Mouse (Mus musculus) CH12.LX (cell line): ENCODE data around the gene Nepro. TPM values are rescaled to one million over a fixed set of nuclear protein-coding genes. Genes with fewer than 3 reads are reported as not detected.

Experiments
- DNase-seq: peaks from one replicate; pipeline ENCODE4 v3.0.0-alpha.2; 2013; ENCODE audit errors: extremely low read depth
- H3K27ac ChIP-seq: 2 replicates; pipeline ENCODE4 v1.5.1; 2012; ENCODE audit warnings: low read depth, mild to moderate bottlenecking, control low read depth, moderate library complexity; ENCODE audit not compliant: insufficient read depth
- H3K27me3 ChIP-seq: replicated peaks from 2 replicates; pipeline ENCODE3; 2012; ENCODE audit warnings: inconsistent platforms
- H3K36me3 ChIP-seq, 2 experiments: replicated peaks in 1 of 2; 2 replicates each; pipeline versions ENCODE3 to v1.6.1; 2012; ENCODE audit warnings: inconsistent platforms in 1 of 2, low read length in 1 of 2, mild to moderate bottlenecking in 1 of 2, mixed read lengths in 1 of 2, moderate library complexity in 1 of 2; ENCODE audit not compliant: control insufficient read depth in 1 of 2, insufficient read depth in 1 of 2
- H3K4me1 ChIP-seq, 2 experiments: 2 replicates each; pipeline ENCODE4 v1.6.1; 2012; ENCODE audit warnings: inconsistent platforms in 1 of 2, moderate library complexity in 1 of 2; ENCODE audit not compliant: insufficient read depth in 2 of 2, control insufficient read depth in 1 of 2
- H3K4me2 ChIP-seq: 2 replicates; pipeline ENCODE4 v1.6.1; 2012; ENCODE audit warnings: low read depth, mild to moderate bottlenecking, control low read depth; ENCODE audit not compliant: poor library complexity, insufficient read depth, severe bottlenecking
- H3K4me3 ChIP-seq, 3 experiments: fragments of 150-350 bp in 1 of 3; sonication (generic) in 1 of 3; replicated peaks in 1 of 3; 2 replicates each; pipeline versions ENCODE3 to v1.5.1; 2011 to 2012; ENCODE audit warnings: low read depth in 2 of 3, low read length in 2 of 3, mild to moderate bottlenecking in 2 of 3, moderate library complexity in 2 of 3, control low read depth in 1 of 3, improper control_type of control experiment in 1 of 3, inconsistent platforms in 1 of 3, mixed read lengths in 1 of 3; ENCODE audit not compliant: poor library complexity in 1 of 3
- H3K79me2 ChIP-seq: replicated peaks from 2 replicates; pipeline ENCODE4 v1.6.1; 2012; ENCODE audit warnings: mild to moderate bottlenecking, moderate library complexity; ENCODE audit not compliant: control insufficient read depth, poor library complexity, insufficient read depth, severe bottlenecking; ENCODE audit errors: extremely low read depth
- H3K9ac ChIP-seq: 2 replicates; pipeline ENCODE4 v1.6.1; 2012; ENCODE audit warnings: low read depth, mild to moderate bottlenecking, control low read depth, moderate library complexity; ENCODE audit not compliant: insufficient read depth
- H3K9me3 ChIP-seq: replicated peaks from 2 replicates; pipeline ENCODE3; 2012; ENCODE audit warnings: low read length, inconsistent platforms, mixed read lengths
- CTCF ChIP-seq, 2 experiments: IDR thresholded peaks in 1 of 2; conservative IDR thresholded peaks in 1 of 2; 2 replicates each; pipeline ENCODE4 v1.5.1; 2011 to 2012; ENCODE audit warnings: low read depth in 2 of 2, low read length in 2 of 2, improper control_type of control experiment in 1 of 2, inconsistent platforms in 1 of 2, mild to moderate bottlenecking in 1 of 2, moderate library complexity in 1 of 2
- E2F4 ChIP-seq: IDR thresholded peaks from 2 replicates; pipeline ENCODE4 v1.6.1; 2011; ENCODE audit warnings: low read depth, low read length, improper control_type of control experiment; ENCODE audit not compliant: insufficient replicate concordance
- EP300 ChIP-seq: IDR thresholded peaks from 2 replicates; pipeline ENCODE4 v1.6.1; 2011; ENCODE audit warnings: low read length, improper control_type of control experiment
- JUND ChIP-seq: conservative IDR thresholded peaks from 2 replicates; pipeline ENCODE4 v1.6.1; 2011; ENCODE audit warnings: low read depth, low read length, improper control_type of control experiment
- KAT2A ChIP-seq: IDR thresholded peaks from 2 replicates; pipeline ENCODE4 v1.6.1; 2012; ENCODE audit warnings: low read length, improper control_type of control experiment, inconsistent platforms; ENCODE audit not compliant: insufficient replicate concordance
- POLR2AphosphoS2 ChIP-seq: IDR thresholded peaks from 2 replicates; pipeline ENCODE4 v1.6.1; 2011; ENCODE audit warnings: low read depth, low read length, improper control_type of control experiment
- RAD21 ChIP-seq: IDR thresholded peaks from 2 replicates; pipeline ENCODE4 v1.6.1; 2011; ENCODE audit warnings: low read depth, mild to moderate bottlenecking, low read length, improper control_type of control experiment, moderate library complexity
- TBP ChIP-seq: conservative IDR thresholded peaks from 2 replicates; pipeline ENCODE4 v1.6.1; 2011; ENCODE audit warnings: low read depth, low read length, improper control_type of control experiment
- UBTF ChIP-seq: IDR thresholded peaks from 2 replicates; pipeline ENCODE4 v1.6.1; 2012; ENCODE audit warnings: low read depth, mild to moderate bottlenecking, inconsistent platforms, low read length, improper control_type of control experiment, moderate library complexity
- dilution Hi-C: fragments of 300-500 bp; cut with MboI; formaldehyde crosslinking; loops from 2 replicates; pipeline ENCODE4 v1.14.3; 2020; ENCODE audit warnings: low sequenced_read_pairs; ENCODE audit not compliant: extremely low pct_unique_long_range_greater_than_20kb, extremely low pct_ligation_motif_present
- in situ Hi-C: fragments of 300-500 bp; cut with MboI; formaldehyde crosslinking; loops from 3 replicates; pipeline ENCODE4 v1.14.3; 2019; ENCODE audit warnings: low sequenced_read_pairs, low pct_ligation_motif_present, low pct_unique_long_range_greater_than_20kb, mixed read lengths
- polyA plus RNA-seq: library from polyadenylated mRNA; unstranded; fragments of >175 nt; gene quantifications from 2 replicates; pipeline ENCODE4 v1.2.1, GENCODE M21; 2012; ENCODE audit warnings: low read depth; ENCODE audit not compliant: insufficient read length
- total RNA-seq, 2 experiments: library from RNA; depleted of rRNA; stranded (reverse); fragments of 300-350 nt in 1 of 2; fragments of >200 nt in 1 of 2; gene quantifications; 2 replicates each; pipeline ENCODE4 v1.2.3; 2012 to 2014

Nepro gene
- total and polyA plus RNA-seq, 3 experiments, result 14.0 to 35.4 (median 34.5) TPM

- Histone ChIP-seq H3K36me3 (peaks cover 8 to 28% of the 10 kb centered on the region in 2 experiments), H3K4me3 (no peak overlapping the region), H3K4me2 (no peak overlapping the region), H3K9ac (no peak overlapping the region), H3K9me3 (no peaks in the 10 kb centered on the region), H3K79me2 (no peaks in the 10 kb centered on the region), H3K4me1 (peaks cover 0 to 15% of the 10 kb centered on the region in 2 experiments; a peak in 2 of 4 replicates), H3K27ac (no peak overlapping the region), H3K27me3 (no peaks in the 10 kb centered on the region)
- DNase-seq, result no peak
- in situ Hi-C loops, result loop anchor here (25.0 kb wide), 1 partner anchor 430 kb away; no protein-coding TSS in a partner anchor
- dilution Hi-C loops, result no loop called here
- 0 out of 2 replicates have a peak, but pooled peaks have one; percentile 7 for TF ChIP-seq EP300
- no peak for TF ChIP-seq E2F4
- no peak for TF ChIP-seq CTCF (conservative IDR thresholded peaks at IDR 0.05 in 1 of 2, IDR thresholded peaks at IDR 0.05 in 1 of 2; ENCODE audit: low read depth in 2 of 2, low read length in 2 of 2)
- 0 out of 2 replicates have a peak, but pooled peaks have one; percentile 3 for TF ChIP-seq JUND
These were observed 6.9 kb upstream of the Nepro start for GRCm38 (mm10) chr16:44717141-44717634.

- no peak overlapping the region for H3K4me3 ChIP-seq
- TF ChIP-seq CTCF (conservative IDR thresholded peaks at IDR 0.05 in 1 of 2, IDR thresholded peaks at IDR 0.05 in 1 of 2; ENCODE audit: low read depth in 2 of 2, low read length in 2 of 2) (peak in 1 of 2 experiments; percentile 48; a peak in 2 of 4 replicates), POLR2AphosphoS2 (0 out of 2 replicates have a peak, but pooled peaks have one; percentile 25), RAD21 (peak; percentile 27), UBTF (no peak), TBP (no peak)
- no peak overlapping the region for H3K27ac ChIP-seq
- no peaks in the 10 kb centered on the region for H3K27me3 ChIP-seq
- no peaks in the 10 kb centered on the region for H3K9me3 ChIP-seq
- H3K79me2 ChIP-seq, result no peaks in the 10 kb centered on the region
- no peak for DNase-seq
- no peak overlapping the region for H3K9ac ChIP-seq
- peaks cover 0 to 21% of the 10 kb centered on the region in 2 experiments; a peak in 2 of 4 replicates for H3K4me1 ChIP-seq
- H3K4me2 ChIP-seq, result no peak overlapping the region
- dilution Hi-C loops, result no loop called here
- H3K36me3 ChIP-seq, result peaks cover 8 to 28% of the 10 kb centered on the region in 2 experiments
- in situ Hi-C loops, result loop anchor here (25.0 kb wide), 1 partner anchor 431 kb away; no protein-coding TSS in a partner anchor
These were observed 6.3 kb upstream of the Nepro start for GRCm38 (mm10) chr16:44717838-44718237.

GRCm38 (mm10) chr16:44719349-44719748 is 4.8 kb upstream of the Nepro start:
- no peak for DNase-seq
- dilution Hi-C loops (no loop called here), in situ Hi-C loops (loop anchor here (25.0 kb wide), 1 partner anchor 432 kb away; no protein-coding TSS in a partner anchor)

More at GRCm38 (mm10) chr16:44719349-44719748, 4.8 kb upstream of the Nepro start:
- Histone ChIP-seq H3K9ac (no peak overlapping the region), H3K4me2 (no peak overlapping the region), H3K36me3 (peaks cover 8 to 30% of the 10 kb centered on the region in 2 experiments), H3K4me1 (peaks cover 0 to 29% of the 10 kb centered on the region in 2 experiments; a peak in 2 of 4 replicates), H3K27ac (no peak overlapping the region), H3K9me3 (no peaks in the 10 kb centered on the region)
- no peak for TF ChIP-seq KAT2A
- TF ChIP-seq, all 38 proteins: peak for 0
- Histone ChIP-seq H3K79me2 (no peaks in the 10 kb centered on the region), H3K27me3 (no peaks in the 10 kb centered on the region), H3K4me3 (no peak overlapping the region)
